Mouse (Mus musculus): ENCODE measurements around the gene Fchsd2.

Fchsd2 gene

GRCm38 (mm10) chr7:101316591-101317001, 223.9 kb downstream of the Fchsd2 start:
- no peak for DNase-seq (ENCODE audit: low spot score in 2 of 2)

- no peak for DNase-seq (ENCODE audit: low spot score in 2 of 2)
These were observed 224.4 kb downstream of the Fchsd2 start, which contains the start of gene Stard10 for GRCm38 (mm10) chr7:101317014-101317413. Stard10 (plus strand) TSS chr7:101317086.

GRCm38 (mm10) chr7:101318848-101319247, 226.2 kb downstream of the Fchsd2 start:
- no peak for DNase-seq (ENCODE audit: low spot score in 2 of 2)

- no peak for DNase-seq (ENCODE audit: low spot score in 2 of 2)
These were observed 227.1 kb downstream of the Fchsd2 start for GRCm38 (mm10) chr7:101319796-101320195.

- no peak for DNase-seq (ENCODE audit: low spot score in 2 of 2)
These were observed 227.9 kb downstream of the Fchsd2 start for GRCm38 (mm10) chr7:101320399-101321217.

GRCm38 (mm10) chr7:101321218-101321827, 228.7 kb downstream of the Fchsd2 start:
- DNase-seq (ENCODE audit: low spot score in 2 of 2): no peak

- DNase-seq (ENCODE audit: low spot score in 2 of 2): no peak
These were observed 230.5 kb downstream of the Fchsd2 start for GRCm38 (mm10) chr7:101323141-101323594.

- DNase-seq (ENCODE audit: low spot score in 2 of 2): no peak
These were observed 231.7 kb downstream of the Fchsd2 start for GRCm38 (mm10) chr7:101324142-101324962.

GRCm38 (mm10) chr7:101326006-101326405, 233.3 kb downstream of the Fchsd2 start:
- DNase-seq (ENCODE audit: low spot score in 2 of 2): no peak

GRCm38 (mm10) chr7:101327263-101327662, 234.6 kb downstream of the Fchsd2 start:
- no peak for DNase-seq (ENCODE audit: low spot score in 2 of 2)

GRCm38 (mm10) chr7:101327786-101328185, 235.1 kb downstream of the Fchsd2 start:
- DNase-seq (ENCODE audit: low spot score in 2 of 2): no peak

- peak; percentile 70 to 79 for DNase-seq (ENCODE audit: low spot score in 2 of 2)
These were observed 236.0 kb downstream of the Fchsd2 start for GRCm38 (mm10) chr7:101328621-101329158.

- DNase-seq (ENCODE audit: low spot score in 2 of 2): no peak
These were observed 236.9 kb downstream of the Fchsd2 start for GRCm38 (mm10) chr7:101329606-101330005.

GRCm38 (mm10) chr7:101330074-101330840, 237.6 kb downstream of the Fchsd2 start:
- DNase-seq (ENCODE audit: low spot score in 2 of 2): no peak

- DNase-seq (ENCODE audit: low spot score in 2 of 2): no peak
These were observed 238.1 kb downstream of the Fchsd2 start for GRCm38 (mm10) chr7:101330841-101331173.

- DNase-seq (ENCODE audit: low spot score in 2 of 2): no peak
These were observed 239.6 kb downstream of the Fchsd2 start for GRCm38 (mm10) chr7:101332045-101332831.

All from right cerebral cortex, postnatal 36 days (tissue).